Mouse (Mus musculus): Measurements from ENCODE around the gene Jtb.

DNA sequence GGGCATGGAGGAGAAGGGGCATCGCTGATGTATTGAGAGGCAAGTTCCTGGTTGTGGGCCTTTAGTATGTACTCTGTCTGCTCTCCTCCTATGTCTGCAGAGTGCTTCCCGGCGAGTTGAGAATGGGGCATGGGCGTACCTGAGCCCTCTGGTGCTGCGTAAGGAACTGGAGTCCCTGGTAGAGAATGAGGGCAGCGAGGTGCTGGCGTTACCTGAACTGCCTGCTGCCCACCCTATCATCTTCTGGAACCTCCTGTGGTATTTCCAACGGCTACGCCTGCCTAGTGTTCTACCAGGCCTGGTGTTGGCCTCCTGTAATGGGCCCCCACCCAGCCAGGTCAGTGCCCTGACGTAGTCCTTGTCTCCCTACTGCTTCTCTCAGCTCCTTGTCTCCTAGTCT is 46.8 kb downstream of the Jtb start:
- TF ChIP-seq POLR2A (IDR thresholded peaks at IDR 0.05; ENCODE audit: control insufficient read depth, extremely low read depth, insufficient read depth, low read length, poor library complexity) = no peak
- no peak for TF ChIP-seq CTCF (IDR thresholded peaks at IDR 0.05; ENCODE audit: borderline replicate concordance, control insufficient read depth, extremely low read depth, insufficient read depth, low read length, poor library complexity)
